Mouse (Mus musculus) monocyte, adult 59 days (primary cell): ENCODE measurements around the gene Olfr1254. TPM values are rescaled to one million over a fixed set of nuclear protein-coding genes. Genes with fewer than 3 reads are reported as not detected.

Source experiments
- total RNA-seq, 2 experiments: library from RNA; stranded (reverse); gene quantifications; one replicate each; pipeline ENCODE4 v1.2.4; 2023

Olfr1254 gene
- not detected for total RNA-seq

GRCm38 (mm10) chr2:89793519-89793918 lies at the start of gene Olfr1254:
Olfr1254 (minus strand) TSS chr2:89793619.

DNA sequence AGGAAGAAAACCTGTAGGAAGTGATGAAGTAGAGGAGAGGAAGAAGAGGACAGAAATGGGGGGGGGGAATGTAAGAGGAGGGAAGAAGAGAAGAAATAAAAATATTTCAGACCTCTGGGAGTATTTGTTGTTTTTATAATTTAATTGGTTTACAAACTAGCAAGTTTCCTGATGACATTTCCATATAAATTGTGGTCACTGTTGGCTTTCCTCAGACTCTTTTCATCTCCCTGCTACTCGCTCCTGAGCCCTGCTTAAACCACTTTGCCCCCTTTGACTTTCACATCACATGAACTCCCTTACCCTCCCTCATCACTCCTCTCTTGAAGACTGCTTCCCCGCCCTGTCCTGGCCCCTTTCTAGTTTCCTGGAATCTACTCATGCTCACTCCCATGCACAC lies 48.0 kb upstream of the Olfr1254 start, which contains the start of gene Olfr1256:
TSS of gene Olfr1256 (minus strand) at position 101 of the 400 bp plus-strand sequence.

GRCm38 (mm10) chr2:89811751-89812150 lies 18.3 kb upstream of the Olfr1254 start, which contains the start of gene Olfr1255:
Olfr1255 (plus strand) TSS chr2:89812051.

DNA sequence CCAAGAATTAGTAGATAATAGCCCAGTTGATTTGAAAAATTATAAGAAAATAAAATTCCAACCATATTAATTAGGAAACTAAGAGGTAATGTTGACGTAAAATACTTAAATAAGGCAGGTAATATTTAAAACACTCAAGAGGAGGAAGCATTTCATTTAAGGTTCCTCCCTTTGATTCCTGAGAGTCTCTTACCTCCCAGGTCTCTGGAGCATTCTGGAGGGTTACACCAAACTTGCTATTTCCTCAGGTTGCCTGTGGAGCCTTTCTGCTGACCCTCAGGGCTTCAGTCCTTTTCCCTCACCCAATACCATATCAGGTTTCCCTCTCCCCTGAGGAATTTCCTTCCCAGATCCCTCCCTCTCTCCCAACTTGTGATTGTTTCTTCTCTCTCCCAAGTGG lies 36.4 kb downstream of the Olfr1254 start, which contains the start of gene Olfr1253:
TSS of gene Olfr1253 (minus strand) at position 101 of the 400 bp plus-strand sequence.

Other genes starting within 250 kb of the Olfr1254 start
- gene Olfr1245, start 215.2 kb downstream of the Olfr1254 start, total RNA-seq: not detected
- not detected for gene Olfr1246, start 200.5 kb downstream of the Olfr1254 start, total RNA-seq
- under 1 TPM; 0.10 to 0.15 TPM for gene Olfr1247, start 179.5 kb downstream of the Olfr1254 start, total RNA-seq
- gene Olfr1248, start 175.4 kb downstream of the Olfr1254 start, total RNA-seq: not detected
- not detected for gene Olfr1249, start 158.6 kb downstream of the Olfr1254 start, total RNA-seq
- not detected for gene Olfr1250, start 132.2 kb downstream of the Olfr1254 start, total RNA-seq
- gene Olfr1251, start 121.7 kb downstream of the Olfr1254 start, total RNA-seq: not detected
- gene Olfr1252, start 68.6 kb downstream of the Olfr1254 start, total RNA-seq: not detected
- not detected for gene Olfr1253, start 36.5 kb downstream of the Olfr1254 start, total RNA-seq
- not detected for gene Olfr1255, start 18.4 kb upstream of the Olfr1254 start, total RNA-seq
- not detected for gene Olfr1256, start 47.9 kb upstream of the Olfr1254 start, total RNA-seq
- not detected for gene Olfr48, start 54.6 kb upstream of the Olfr1254 start, total RNA-seq
- not detected for gene Olfr1257, start 84.8 kb upstream of the Olfr1254 start, total RNA-seq
- gene Olfr1258, start 133.7 kb upstream of the Olfr1254 start, total RNA-seq: not detected
- not detected for gene Olfr1259, start 155.0 kb upstream of the Olfr1254 start, total RNA-seq
- gene Olfr1260, start 180.7 kb upstream of the Olfr1254 start, total RNA-seq: not detected
- not detected for gene Olfr1261, start 197.6 kb upstream of the Olfr1254 start, total RNA-seq
- not detected for gene Olfr1262, start 206.5 kb upstream of the Olfr1254 start, total RNA-seq
- not detected for gene Olfr1263, start 218.5 kb upstream of the Olfr1254 start, total RNA-seq
- gene Olfr1264, start 232.0 kb upstream of the Olfr1254 start, total RNA-seq: not detected
- not detected for gene Olfr1265, start 241.7 kb upstream of the Olfr1254 start, total RNA-seq